Mouse (Mus musculus) small intestine, adult 2 months (tissue): ENCODE results near the gene Fam205c.
"Not testable (repeated sequence)": the region's sequence is repeated elsewhere in the genome, so short reads cannot be mapped to it uniquely, and the experiment has no call there.

Experiments
- CTCF ChIP-seq: fragments of 200-500 bp; IDR thresholded peaks from 2 replicates; pipeline ENCODE4 v1.5.1; 2012; ENCODE audit warnings: low read depth, mild to moderate bottlenecking, control low read depth, inconsistent platforms, low read length, moderate library complexity, mixed read lengths; ENCODE audit not compliant: insufficient replicate concordance, insufficient read length; ENCODE audit errors: extremely low read depth
- POLR2A ChIP-seq: fragments of 200-500 bp; IDR thresholded peaks from 2 replicates; pipeline ENCODE4 v1.6.1; 2012; ENCODE audit warnings: low read depth, mild to moderate bottlenecking, control low read depth, inconsistent platforms, low read length, moderate library complexity

DNA sequence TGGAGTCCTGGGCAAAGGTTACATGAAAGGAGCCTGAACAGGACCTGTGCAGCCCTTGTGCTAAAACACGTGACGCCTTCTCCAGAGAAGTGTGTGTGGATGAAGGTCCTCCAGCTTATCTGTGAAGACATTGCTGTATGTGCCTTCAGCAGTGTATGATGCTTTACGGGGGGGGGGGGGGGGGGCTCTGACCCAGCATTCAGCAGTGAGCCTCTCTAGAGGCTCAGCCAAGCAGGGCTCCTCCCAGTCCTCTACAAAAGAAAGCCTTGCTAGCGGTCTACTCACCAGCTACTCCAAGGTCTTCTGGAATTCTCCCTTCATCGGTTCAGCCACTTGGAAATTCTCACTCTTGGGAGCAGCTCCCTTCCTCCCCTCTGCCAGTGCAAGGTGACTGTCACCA, 10.5 kb downstream of the Fam205c start:
- TF ChIP-seq CTCF, POLR2A: not testable (repeated sequence)
